In the genomic region with DNA sequence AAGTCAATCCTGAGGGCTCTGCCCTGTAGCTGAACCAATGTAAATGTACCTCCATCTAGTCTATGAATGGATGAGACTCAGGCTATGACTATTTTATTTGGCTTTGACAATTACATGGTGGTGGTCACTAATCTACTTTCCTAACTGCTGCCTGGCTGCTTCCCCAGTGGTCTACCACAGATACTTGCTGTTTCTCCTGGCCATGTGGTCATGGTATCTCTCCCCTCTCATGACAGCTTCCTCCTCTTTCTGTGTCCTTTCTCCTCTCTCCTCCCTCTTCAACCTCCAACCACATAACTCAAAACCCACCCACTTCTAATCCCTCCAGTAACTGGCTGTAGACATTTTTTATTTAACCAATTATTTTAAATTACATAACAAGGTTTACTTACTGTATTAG, we compare ENCODE assay signal across 25 mouse cellular contexts.
"Had no signal": no experiment of that assay in that cellular context is flagged by ENCODE, and none has a peak within 500 bp of the region (broad histone marks: within the 10 kb centered on the region; RNA-seq: fewer than 3 reads in every experiment).

No protein-coding gene starts in this region.

- H3K27me3 ChIP-seq: heart, embryonic 12.5 days; hindbrain, embryonic 13.5 days; hindbrain, embryonic 15.5 days; kidney, embryonic 15.5 days; limb, embryonic 12.5 days; liver, embryonic 12.5 days had no signal

- H3K4me2 ChIP-seq: heart, embryonic 12.5 days; hindbrain, embryonic 13.5 days; hindbrain, embryonic 15.5 days; kidney, embryonic 15.5 days; limb, embryonic 12.5 days; liver, embryonic 12.5 days had no signal

- H3K9me3 ChIP-seq: hindbrain, embryonic 13.5 days; hindbrain, embryonic 15.5 days had no signal

- H3K4me3 ChIP-seq: gastrocnemius, adult 2 months; heart, embryonic 10.5 days; heart, embryonic 12.5 days; hindbrain, embryonic 13.5 days; hindbrain, embryonic 15.5 days; kidney, embryonic 15.5 days; limb, embryonic 10.5 days; limb, embryonic 12.5 days; liver, embryonic 12.5 days had no signal

- DNase-seq: gastrocnemius, adult 2 months; gastrocnemius, postnatal 14 days; heart, adult 18-20 months; heart, postnatal 10 days; heart, postnatal 4 days; kidney, adult 11 months; kidney, adult 2 months; kidney, adult 9 months; kidney, postnatal 14 days; kidney, postnatal 36 days; layer of hippocampus, adult 9-11 months; layer of hippocampus, postnatal 36 days; liver had no signal

- H3K9ac ChIP-seq: heart, embryonic 12.5 days; hindbrain, embryonic 13.5 days; hindbrain, embryonic 15.5 days; kidney, embryonic 15.5 days; limb, embryonic 12.5 days; liver, embryonic 12.5 days; liver, embryonic 14.5 days had no signal

- H3K27ac ChIP-seq: gastrocnemius, adult 2 months; heart, embryonic 10.5 days; hindbrain, embryonic 13.5 days; hindbrain, embryonic 15.5 days; hindbrain, postnatal 0 days; kidney, embryonic 15.5 days; kidney, postnatal 0 days; limb, embryonic 10.5 days; limb, embryonic 12.5 days; liver, embryonic 12.5 days; liver, embryonic 14.5 days had no signal

- H3K4me1 ChIP-seq: heart, embryonic 10.5 days; heart, embryonic 12.5 days; hindbrain, embryonic 15.5 days; kidney, embryonic 15.5 days; limb, embryonic 10.5 days; liver, embryonic 12.5 days had no signal

- H3K36me3 ChIP-seq: heart, embryonic 10.5 days; heart, embryonic 12.5 days; hindbrain, embryonic 13.5 days; hindbrain, embryonic 15.5 days; kidney, embryonic 15.5 days; limb, embryonic 10.5 days; limb, embryonic 12.5 days; liver, embryonic 12.5 days had no signal

- ATAC-seq: hindbrain, postnatal 0 days; intestine, embryonic 16.5 days; liver, embryonic 12.5 days had no signal
